Mouse (Mus musculus) B cell, adult (primary cell): ENCODE measurements around the gene Aldh3b3. TPM values are rescaled to one million over a fixed set of nuclear protein-coding genes. Genes with fewer than 3 reads are reported as not detected.

ENCODE experiments used
- total RNA-seq: library from RNA; stranded (reverse); gene quantifications from 4 replicates; pipeline ENCODE4 v1.2.4, GENCODE M21; 2023; ENCODE audit not compliant: inconsistent age

Aldh3b3 gene
- 0.60 TPM in 1 of 4 replicates, not detected in the others for total RNA-seq

DNA sequence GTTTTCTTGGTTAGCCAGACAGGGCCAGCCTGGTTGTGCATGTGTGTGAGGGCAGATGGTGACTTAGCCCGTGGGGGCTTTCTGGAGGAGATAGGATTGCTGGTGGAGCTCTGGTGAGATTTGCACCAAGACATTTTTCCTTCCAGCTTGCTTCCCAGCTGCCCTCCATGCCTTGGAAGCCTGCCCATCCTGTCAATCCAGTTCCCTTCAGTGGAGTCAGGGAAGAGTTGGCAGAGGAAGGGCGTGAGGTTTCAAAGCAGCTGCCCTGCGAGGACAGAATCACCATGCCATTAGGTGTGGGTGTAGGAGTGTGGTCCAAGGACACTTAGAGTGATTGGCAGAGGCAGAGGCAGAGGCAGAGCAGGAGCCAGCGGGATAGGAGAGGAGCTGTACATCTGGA, at the start of gene Aldh3b3:
Gene Aldh3b3, plus strand, starts transcription at position 176 of the 400 bp plus-strand sequence.

DNA sequence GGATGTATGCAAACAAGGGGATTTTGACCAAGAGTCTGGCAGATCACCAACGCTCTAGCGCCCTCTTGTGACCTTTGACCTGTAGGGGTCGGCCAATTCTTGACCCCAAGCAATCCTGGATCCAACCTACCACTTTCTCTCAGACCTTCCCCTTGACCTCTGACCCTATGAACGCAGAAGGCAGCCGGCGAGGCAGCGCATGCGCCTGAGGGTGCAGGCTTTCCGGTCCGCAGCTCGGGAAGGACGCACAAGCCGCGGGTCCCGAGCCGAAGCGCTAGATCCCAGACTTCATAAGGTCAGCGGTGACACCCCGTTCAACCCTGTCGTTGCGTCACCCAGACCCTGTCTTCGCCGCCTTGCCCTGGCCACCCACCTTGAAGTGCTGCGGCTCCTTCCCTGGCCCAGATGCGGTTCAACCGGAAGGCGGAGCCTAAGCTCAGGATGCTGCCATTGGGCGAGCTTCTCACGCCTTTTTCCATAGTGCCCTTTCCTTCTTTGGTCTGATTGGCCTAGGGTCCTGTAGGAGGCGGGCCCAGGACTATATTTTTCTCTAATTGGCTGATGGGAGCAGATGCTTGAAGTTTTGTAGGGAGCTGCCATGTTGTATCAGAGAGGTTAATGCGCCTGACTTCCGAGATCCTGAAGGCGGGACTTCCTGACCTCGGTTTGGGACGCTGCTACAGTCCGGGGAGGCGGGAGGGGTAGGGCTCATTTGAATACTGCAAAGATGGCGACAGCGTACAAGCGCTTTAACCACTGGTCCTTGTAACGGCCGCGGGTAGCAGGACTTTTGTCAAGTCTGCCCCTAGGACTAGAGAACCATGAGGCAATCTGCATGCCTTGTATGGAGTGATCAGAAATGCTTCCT, 45.9 kb upstream of the Aldh3b3 start, which contains the start of gene Ndufs8:
Gene Ndufs8, minus strand, starts transcription at position 438 of the 868 bp plus-strand sequence.

DNA sequence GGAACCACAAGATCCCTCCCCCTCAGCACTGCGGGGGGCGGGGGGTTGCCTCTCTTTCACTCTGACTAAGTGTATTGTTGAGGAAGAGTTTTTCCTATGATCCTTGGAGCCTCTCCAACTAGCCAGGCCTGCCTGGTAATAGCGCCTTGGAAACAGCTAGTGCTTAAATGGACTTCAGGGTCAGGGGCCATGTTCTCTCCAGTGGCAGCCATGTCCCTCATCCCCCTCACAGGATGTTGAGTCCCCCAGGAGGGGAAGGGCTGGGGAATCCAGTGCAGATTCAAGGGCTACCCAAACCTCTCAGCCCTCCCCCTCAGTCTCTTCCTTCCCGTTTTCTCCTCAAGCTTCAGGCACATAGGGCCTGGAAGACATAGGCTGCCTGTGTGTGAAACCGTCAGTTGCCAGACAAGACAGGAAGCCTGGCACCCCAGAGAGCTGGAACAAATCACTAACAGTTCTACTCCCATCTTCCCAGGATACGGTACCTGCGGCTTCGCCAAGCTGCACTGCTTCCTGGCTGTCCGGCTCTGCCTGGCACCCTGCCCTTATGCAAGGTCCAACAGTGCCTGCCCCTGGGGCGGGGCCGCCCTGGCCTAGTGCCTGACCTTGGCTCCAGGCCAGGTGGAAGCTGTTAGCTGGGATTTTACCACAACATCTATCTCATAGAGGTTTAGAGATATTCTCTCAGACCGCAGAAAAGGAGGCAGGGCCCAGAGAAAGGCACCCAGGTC, 29.1 kb upstream of the Aldh3b3 start, which contains the start of gene Aldh3b1:
Gene Aldh3b1, minus strand, starts transcription at position 598 of the 731 bp plus-strand sequence.

GRCm38 (mm10) chr19:3935032-3935895, 23.2 kb upstream of the Aldh3b3 start, which contains the start of gene Unc93b1:
Gene Unc93b1, plus strand, starts transcription at chr19:3935186.

GRCm38 (mm10) chr19:3972229-3972628, 13.8 kb downstream of the Aldh3b3 start, which contains the start of gene Aldh3b2:
Gene Aldh3b2, plus strand, starts transcription at chr19:3972328.

GRCm38 (mm10) chr19:3986334-3986733, 27.9 kb downstream of the Aldh3b3 start, which contains the start of gene Acy3:
Gene Acy3, plus strand, starts transcription at chr19:3986570.

DNA sequence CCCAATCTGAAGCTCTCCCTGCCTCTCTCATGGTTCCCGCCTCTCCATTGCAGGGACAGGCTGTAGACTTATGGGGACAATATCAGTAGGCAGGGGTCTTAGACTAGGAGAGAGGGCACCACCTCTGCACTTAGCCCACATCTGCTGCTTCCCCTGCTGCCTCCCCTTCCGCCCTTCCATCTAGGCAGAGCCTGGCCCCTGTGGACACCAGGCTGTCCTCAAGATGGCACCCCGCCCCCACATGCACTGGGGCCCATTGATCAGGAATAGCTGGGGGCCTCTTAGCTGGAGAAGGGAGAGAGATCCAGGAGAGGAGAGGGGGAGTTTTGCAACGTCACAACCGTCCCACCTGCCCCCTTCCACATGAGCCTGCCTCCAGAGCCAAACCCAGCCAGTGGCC, 34.0 kb downstream of the Aldh3b3 start, which contains the start of gene Tbx10:
Gene Tbx10, plus strand, starts transcription at position 337 of the 400 bp plus-strand sequence.

DNA sequence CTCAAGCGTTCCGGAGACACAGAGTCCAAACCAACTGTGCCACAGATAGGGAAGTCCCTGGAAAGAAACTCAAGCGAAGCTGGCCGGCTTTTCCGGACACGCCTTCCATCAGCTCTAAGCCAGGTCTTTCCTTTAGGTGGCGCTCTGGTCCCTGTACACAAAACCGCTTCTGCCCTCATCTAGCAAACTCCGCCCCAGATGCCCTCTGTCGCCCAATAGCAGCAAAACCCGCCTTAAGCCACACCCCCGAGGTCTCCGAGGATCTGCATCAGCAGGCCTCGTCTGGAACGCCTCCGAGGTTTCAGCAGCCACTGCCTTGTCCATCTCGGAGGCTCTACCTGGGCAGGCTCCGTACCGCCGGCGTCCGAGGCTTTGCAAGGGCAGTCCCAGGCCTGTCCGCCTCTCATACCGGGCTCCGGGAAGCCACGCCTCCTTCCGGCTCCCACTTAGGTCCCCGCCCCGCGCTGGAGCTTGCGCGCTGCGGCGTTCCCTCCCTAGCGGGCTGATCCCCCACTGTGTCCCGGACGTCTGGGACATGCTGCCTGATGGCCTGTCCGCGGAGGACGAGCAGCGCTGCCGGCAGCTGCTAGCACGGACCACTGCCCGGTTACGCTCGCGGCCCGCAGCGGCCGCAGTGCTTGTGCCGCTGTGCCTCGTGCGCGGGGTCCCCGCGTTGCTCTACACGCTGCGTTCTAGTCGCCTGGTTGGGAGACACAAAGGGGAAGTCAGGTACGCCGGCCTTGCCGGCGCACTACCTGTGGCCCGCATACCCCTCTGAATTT, 41.9 kb downstream of the Aldh3b3 start, which contains the start of the genes Nudt8 and Gm49405:
Gene Nudt8, plus strand, starts transcription at position 462 of the 782 bp plus-strand sequence.
Gene Gm49405, plus strand, starts transcription at position 508 of the 782 bp plus-strand sequence.

DNA sequence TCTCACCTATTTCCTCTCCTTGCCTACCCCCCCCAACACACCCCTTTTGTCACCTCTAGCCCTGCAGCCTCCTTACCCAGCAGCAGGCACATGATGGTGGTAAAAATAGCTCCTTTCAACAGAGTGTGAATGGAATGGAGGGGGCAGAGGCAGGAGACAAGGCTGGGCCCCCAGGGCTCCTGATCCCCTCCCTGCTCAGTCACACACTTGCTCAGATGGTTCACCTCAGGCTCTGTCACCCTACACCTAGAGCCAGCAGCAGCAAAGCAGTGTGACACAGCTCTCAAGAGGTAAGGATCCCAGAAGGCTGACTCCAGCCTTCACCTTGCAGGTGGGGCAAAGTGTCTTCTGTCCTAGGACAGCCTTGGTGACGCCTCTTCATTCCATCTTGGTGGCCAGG, 44.7 kb downstream of the Aldh3b3 start, which contains the start of gene Doc2g:
Gene Doc2g, plus strand, starts transcription at position 202 of the 400 bp plus-strand sequence.

GRCm38 (mm10) chr19:4012432-4013022, 54.1 kb downstream of the Aldh3b3 start, which contains the start of gene Ndufv1:
Gene Ndufv1, minus strand, starts transcription at chr19:4012806.

Other genes starting within 250 kb of the Aldh3b3 start
- 110 to 126 TPM (median 119 TPM) in 4 replicates for gene Kmt5b, start 191.2 kb upstream of the Aldh3b3 start, total RNA-seq
- 51.3 to 66.2 TPM (median 60.2 TPM) in 4 replicates for gene Chka, start 106.9 kb upstream of the Aldh3b3 start, total RNA-seq
- gene Tcirg1, start 51.5 kb upstream of the Aldh3b3 start, total RNA-seq: 135 to 176 TPM (median 152 TPM) in 4 replicates
- 84.9 to 96.2 TPM (median 92.2 TPM) in 4 replicates for gene Ndufs8, start 45.9 kb upstream of the Aldh3b3 start, total RNA-seq
- gene Aldh3b1, start 28.8 kb upstream of the Aldh3b3 start, total RNA-seq: 8.7 to 9.6 TPM (median 9.1 TPM) in 4 replicates
- 548 to 668 TPM (median 607 TPM) in 4 replicates for gene Unc93b1, start 23.5 kb upstream of the Aldh3b3 start, total RNA-seq
- gene Aldh3b2, start 13.7 kb downstream of the Aldh3b3 start, total RNA-seq: 0.22 to 0.38 TPM in 2 of 4 replicates, not detected in the others
- not detected in 4 replicates for gene Acy3, start 27.9 kb downstream of the Aldh3b3 start, total RNA-seq
- not detected in 4 replicates for gene Tbx10, start 34.1 kb downstream of the Aldh3b3 start, total RNA-seq
- 22.3 to 28.3 TPM (median 25.0 TPM) in 4 replicates for gene Nudt8, start 41.9 kb downstream of the Aldh3b3 start, total RNA-seq
- 3.2 to 4.8 TPM (median 4.4 TPM) in 4 replicates for gene Gm49405, start 42.0 kb downstream of the Aldh3b3 start, total RNA-seq
- gene Doc2g, start 44.7 kb downstream of the Aldh3b3 start, total RNA-seq: 8.6 to 10.7 TPM (median 10.2 TPM) in 4 replicates
- 83.3 to 94.8 TPM (median 93.6 TPM) in 4 replicates for gene Ndufv1, start 54.2 kb downstream of the Aldh3b3 start, total RNA-seq
- 129 to 162 TPM (median 142 TPM) in 4 replicates for gene Gstp1, start 79.3 kb downstream of the Aldh3b3 start, total RNA-seq
- gene Gstp2, start 87.4 kb downstream of the Aldh3b3 start, total RNA-seq: 8.5 to 13.7 TPM (median 10.5 TPM) in 4 replicates
- not detected in 4 replicates for gene Gstp3, start 100.9 kb downstream of the Aldh3b3 start, total RNA-seq
- not detected in 4 replicates for gene Cabp2, start 122.9 kb downstream of the Aldh3b3 start, total RNA-seq
- gene Cdk2ap2, start 138.5 kb downstream of the Aldh3b3 start, total RNA-seq: 125 to 143 TPM (median 131 TPM) in 4 replicates
- 177 to 203 TPM (median 187 TPM) in 4 replicates for gene Pitpnm1, start 141.4 kb downstream of the Aldh3b3 start, total RNA-seq
- 93.0 to 109 TPM (median 99.7 TPM) in 4 replicates for gene Aip, start 167.2 kb downstream of the Aldh3b3 start, total RNA-seq
- gene Gpr152, start 181.1 kb downstream of the Aldh3b3 start, total RNA-seq: 0.38 to 0.78 TPM (median 0.69 TPM) in 4 replicates
- 1.8 to 2.4 TPM (median 2.0 TPM) in 4 replicates for gene Cabp4, start 185.4 kb downstream of the Aldh3b3 start, total RNA-seq
- 142 to 167 TPM (median 154 TPM) in 4 replicates for gene Coro1b, start 190.0 kb downstream of the Aldh3b3 start, total RNA-seq
- 373 to 450 TPM (median 401 TPM) in 4 replicates for gene Ptprcap, start 195.0 kb downstream of the Aldh3b3 start, total RNA-seq
- gene Rps6kb2, start 204.7 kb downstream of the Aldh3b3 start, total RNA-seq: 49.7 to 66.7 TPM (median 51.3 TPM) in 4 replicates
- gene Carns1, start 216.8 kb downstream of the Aldh3b3 start, total RNA-seq: 78.2 to 88.7 TPM (median 80.1 TPM) in 4 replicates
- 250 to 285 TPM (median 268 TPM) in 4 replicates for gene Tbc1d10c, start 232.6 kb downstream of the Aldh3b3 start, total RNA-seq
- 381 to 449 TPM (median 412 TPM) in 4 replicates for gene Ppp1ca, start 233.4 kb downstream of the Aldh3b3 start, total RNA-seq
- 53.6 to 56.9 TPM (median 55.2 TPM) in 4 replicates for gene Rad9a, start 243.0 kb downstream of the Aldh3b3 start, total RNA-seq